Mouse (Mus musculus): ENCODE results near the gene Celf2.

DNA sequence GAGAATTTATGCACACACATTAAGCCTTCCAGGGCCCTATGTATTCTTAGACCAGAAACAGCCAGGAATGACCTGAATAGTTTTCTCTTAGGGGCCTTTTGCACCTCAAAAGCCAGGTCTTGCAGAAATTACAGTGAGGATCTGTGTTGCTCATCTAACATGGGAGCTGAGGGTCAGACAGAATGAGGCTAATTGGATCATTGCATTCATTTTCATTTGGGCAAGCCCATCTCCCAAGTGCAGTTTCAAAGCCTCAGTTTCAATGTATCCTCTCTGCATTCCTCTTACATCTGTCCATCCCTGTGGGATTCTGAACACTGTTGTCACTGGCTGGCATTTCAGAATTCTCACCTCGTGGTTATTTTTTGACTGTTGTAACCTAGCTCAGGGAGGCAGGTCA, 200.6 kb downstream of the Celf2 start:
- TF ChIP-seq CTCF (IDR thresholded peaks at IDR 0.05; ENCODE audit: extremely low read depth, insufficient read length, insufficient replicate concordance, low read depth, low read length) (no peak), POLR2A (IDR thresholded peaks at IDR 0.05; ENCODE audit: low read depth, low read length) (no peak)
